Mouse (Mus musculus) kidney, embryonic 14.5 days (tissue): ENCODE measurements at regions not wholly inside any gene's neighbourhood (a gene's known extent, or its start where the extent isn't known, plus 50 kb on each side); places are given as distances from the start of the nearest gene placed in this dataset.

Experiments used
- ATAC-seq: fragments of 200-750 bp; cut with Nextera tagmentation; 2 replicates; pipeline ENCODE4 v1.8.0; 2017; ENCODE audit warnings: moderate number of reproducible peaks, mild to moderate bottlenecking, moderate TSS enrichment, moderate library complexity; ENCODE audit not compliant: low FRiP score, low TSS enrichment
- H3K27ac ChIP-seq: fragments of 300-500 bp; sonication (generic); 2 replicates; pipeline ENCODE4 v1.5.1; 2014; ENCODE audit warnings: low read depth, mild to moderate bottlenecking, low read length, moderate library complexity, mixed read lengths
- H3K27me3 ChIP-seq: fragments of 300-500 bp; sonication (generic); 2 replicates; pipeline ENCODE4 v1.6.1; 2014; ENCODE audit warnings: mild to moderate bottlenecking, low read length; ENCODE audit not compliant: control insufficient read depth, insufficient read depth
- H3K36me3 ChIP-seq: fragments of 300-500 bp; sonication (generic); 2 replicates; pipeline ENCODE4 v1.6.1; 2014; ENCODE audit warnings: low read length, mixed read lengths; ENCODE audit not compliant: control insufficient read depth, insufficient read depth
- H3K4me1 ChIP-seq: fragments of 300-500 bp; sonication (generic); 2 replicates; pipeline ENCODE4 v1.6.1; 2014; ENCODE audit warnings: low read length, mixed read lengths; ENCODE audit not compliant: control insufficient read depth, insufficient read depth
- H3K4me2 ChIP-seq: fragments of 300-500 bp; sonication (generic); replicated peaks from 2 replicates; pipeline ENCODE4 v1.6.1; 2014; ENCODE audit warnings: low read depth, mild to moderate bottlenecking, low read length
- H3K4me3 ChIP-seq: fragments of 300-500 bp; sonication (generic); 2 replicates; pipeline ENCODE4 v1.5.1; 2014; ENCODE audit warnings: mild to moderate bottlenecking, low read length
- H3K9ac ChIP-seq: fragments of 300-500 bp; sonication (generic); 2 replicates; pipeline ENCODE4 v1.6.1; 2014; ENCODE audit warnings: low read depth, mild to moderate bottlenecking, low read length, moderate library complexity
- H3K9me3 ChIP-seq: fragments of 300-500 bp; sonication (generic); 2 replicates; pipeline ENCODE4 v1.6.1; 2016; ENCODE audit warnings: low read length; ENCODE audit not compliant: control insufficient read depth
- WGBS: fragments of 180-500 bp; shearing (Covaris S2); extraction: QIAGEN DNeasy Blood & Tissue Kit; methylation state at CpG from one replicate; pipeline ENCODE4 v1.1.7; 2014; 5-methylcytosine and 5-hydroxymethylcytosine counted together

- Histone ChIP-seq H3K4me1 (no peaks in the 10 kb centered on the region), H3K36me3 (no peaks in the 10 kb centered on the region), H3K27ac (no peak overlapping the region), H3K9me3 (no peaks in the 10 kb centered on the region), H3K4me3 (no peak overlapping the region), H3K27me3 (no peaks in the 10 kb centered on the region), H3K9ac (no peak overlapping the region), H3K4me2 (no peak overlapping the region)
- WGBS = 89% methylated on average over 4 of the region's 4 CpGs
- no peak for ATAC-seq
Measured at GRCm38 (mm10) chr8:95988616-95989380, 100.5 kb upstream of the Got2 start.

- H3K4me3 ChIP-seq = no peak overlapping the region
Measured at GRCm38 (mm10) chr8:95987011-95987440, 98.7 kb upstream of the Got2 start.

GRCm38 (mm10) chr8:95986410-95986809 lies 98.1 kb upstream of the Got2 start:
- 69% methylated on average over 3 of the region's 3 CpGs for WGBS
- Histone ChIP-seq H3K4me2 (no peak overlapping the region), H3K4me3 (no peak overlapping the region), H3K36me3 (no peaks in the 10 kb centered on the region), H3K4me1 (no peaks in the 10 kb centered on the region), H3K27ac (no peak overlapping the region), H3K9me3 (no peaks in the 10 kb centered on the region), H3K27me3 (no peaks in the 10 kb centered on the region), H3K9ac (no peak overlapping the region)
- ATAC-seq = no peak

More at GRCm38 (mm10) chr8:95987011-95987440, 98.7 kb upstream of the Got2 start:
- H3K4me2 ChIP-seq = peak overlapping the region; percentile 29; the same call in 1 of the 2 replicates
- ATAC-seq = no peak
- H3K9ac ChIP-seq = no peak overlapping the region
- no peaks in the 10 kb centered on the region for H3K9me3 ChIP-seq
- no peaks in the 10 kb centered on the region for H3K27me3 ChIP-seq
- WGBS = 17% methylated on average over 10 of the region's 10 CpGs
- H3K4me1 ChIP-seq = no peaks in the 10 kb centered on the region
- no peaks in the 10 kb centered on the region for H3K36me3 ChIP-seq
- H3K27ac ChIP-seq = no peak overlapping the region

DNA sequence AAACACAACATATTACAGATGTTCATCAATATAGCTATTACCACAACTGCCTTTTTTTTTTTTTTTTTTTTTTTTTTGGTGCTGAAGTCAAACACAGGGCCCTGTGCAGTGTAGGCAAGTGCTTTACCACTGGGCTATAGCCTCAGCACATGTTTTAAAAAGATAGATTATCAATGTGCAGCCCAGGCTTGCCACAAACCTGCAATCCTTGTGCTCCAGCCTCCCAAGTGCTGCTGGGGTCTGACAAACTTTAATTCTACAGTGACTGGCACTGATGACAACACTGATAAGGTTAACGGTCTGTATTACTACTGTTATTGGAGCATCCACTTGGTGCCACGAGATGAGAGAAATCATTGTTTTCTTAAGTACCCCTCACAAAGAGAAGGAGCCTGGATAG lies 95.3 kb upstream of the Got2 start:
- Histone ChIP-seq H3K4me3 (no peak overlapping the region), H3K36me3 (no peaks in the 10 kb centered on the region), H3K9ac (no peak overlapping the region), H3K27me3 (no peaks in the 10 kb centered on the region), H3K4me1 (no peaks in the 10 kb centered on the region), H3K4me2 (no peak overlapping the region), H3K27ac (no peak overlapping the region), H3K9me3 (no peaks in the 10 kb centered on the region)
- no peak for ATAC-seq
- WGBS = 52% methylated on average over 2 of the region's 2 CpGs

GRCm38 (mm10) chr8:95980405-95980804 lies 92.1 kb upstream of the Got2 start:
- Histone ChIP-seq H3K27me3 (no peaks in the 10 kb centered on the region), H3K27ac (no peak overlapping the region), H3K36me3 (no peaks in the 10 kb centered on the region), H3K9me3 (no peaks in the 10 kb centered on the region), H3K4me2 (no peak overlapping the region), H3K4me3 (no peak overlapping the region), H3K4me1 (no peaks in the 10 kb centered on the region), H3K9ac (no peak overlapping the region)
- ATAC-seq = no peak
- WGBS = 33% methylated on average over 2 of the region's 2 CpGs

DNA sequence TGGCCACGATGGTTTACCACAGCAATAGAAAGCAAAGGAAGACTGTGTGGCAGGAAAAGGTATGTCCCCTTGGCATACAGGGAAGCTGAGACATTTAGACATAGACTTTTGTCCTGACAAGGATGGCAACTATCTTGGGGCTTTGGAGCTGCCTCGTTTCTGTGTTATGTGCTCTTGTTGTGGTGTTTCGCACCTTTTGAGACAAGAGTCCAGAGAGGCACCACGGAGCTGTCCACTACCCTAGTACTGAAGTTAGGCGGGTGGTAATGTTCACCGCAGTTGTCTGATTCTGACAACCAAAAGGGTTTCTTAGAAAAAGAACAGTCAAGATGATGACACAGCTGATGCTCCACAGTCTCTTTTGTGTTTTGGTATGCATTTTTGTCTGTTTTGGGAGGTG lies 90.9 kb upstream of the Got2 start:
- Histone ChIP-seq H3K36me3 (no peaks in the 10 kb centered on the region), H3K27ac (no peak overlapping the region), H3K27me3 (no peaks in the 10 kb centered on the region), H3K9ac (no peak overlapping the region), H3K4me2 (no peak overlapping the region), H3K4me1 (no peaks in the 10 kb centered on the region), H3K9me3 (no peaks in the 10 kb centered on the region), H3K4me3 (no peak overlapping the region)
- ATAC-seq = no peak
- 46% methylated on average over 6 of the region's 6 CpGs for WGBS

DNA sequence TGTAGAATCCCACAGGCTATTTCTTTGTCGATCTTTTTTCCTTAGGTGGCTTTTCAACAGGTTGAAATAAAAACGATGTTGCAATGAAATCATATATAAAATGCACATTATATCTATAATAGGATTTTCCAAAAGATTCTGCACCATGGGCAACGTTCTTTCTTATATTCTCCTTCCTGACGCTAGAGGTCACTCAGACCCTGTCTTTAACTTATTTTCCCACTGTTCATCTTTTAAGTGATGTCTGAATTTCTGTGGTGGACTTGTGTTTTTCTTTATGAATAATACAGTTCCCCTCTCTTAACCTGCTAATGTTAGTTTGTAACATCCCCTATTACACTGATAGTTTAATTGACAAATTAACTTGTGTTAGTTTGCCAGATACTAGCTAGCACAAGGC lies 86.5 kb upstream of the Got2 start:
- H3K27ac ChIP-seq = no peak overlapping the region
- no peak for ATAC-seq
- no peaks in the 10 kb centered on the region for H3K36me3 ChIP-seq
- no peaks in the 10 kb centered on the region for H3K9me3 ChIP-seq
- H3K9ac ChIP-seq = no peak overlapping the region
- WGBS = 6% methylated on average over 4 of the region's 4 CpGs
- H3K4me2 ChIP-seq = no peak overlapping the region
- H3K4me1 ChIP-seq = no peaks in the 10 kb centered on the region
- H3K4me3 ChIP-seq = no peak overlapping the region
- no peaks in the 10 kb centered on the region for H3K27me3 ChIP-seq

- ATAC-seq = no peak
- no peak overlapping the region for H3K4me2 ChIP-seq
- H3K4me1 ChIP-seq = no peaks in the 10 kb centered on the region
- no peak overlapping the region for H3K9ac ChIP-seq
- WGBS = 25% methylated on average over 5 of the region's 5 CpGs
- no peak overlapping the region for H3K27ac ChIP-seq
- no peaks in the 10 kb centered on the region for H3K36me3 ChIP-seq
- no peak overlapping the region for H3K4me3 ChIP-seq
- H3K27me3 ChIP-seq = no peaks in the 10 kb centered on the region
- H3K9me3 ChIP-seq = no peaks in the 10 kb centered on the region
Measured at GRCm38 (mm10) chr8:95974231-95974630, 85.9 kb upstream of the Got2 start.

DNA sequence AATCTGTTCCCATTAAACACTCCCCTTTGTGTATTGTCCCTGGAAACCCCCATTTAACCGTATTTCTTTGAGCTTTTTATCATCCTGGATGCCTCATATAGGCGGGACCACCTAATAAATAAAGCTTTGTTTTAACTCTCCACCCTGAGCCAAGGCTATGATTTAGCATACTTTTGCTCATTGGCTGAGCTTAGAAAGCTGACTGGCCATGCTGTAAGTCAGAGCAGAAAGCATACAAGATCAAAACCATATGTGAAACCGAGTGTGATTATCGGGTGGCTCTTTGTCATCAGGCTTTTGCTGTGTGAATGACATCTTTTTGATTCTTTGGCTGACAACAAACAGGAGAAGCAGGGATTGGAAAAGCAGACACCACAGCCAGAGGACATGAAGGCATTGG lies 85.2 kb upstream of the Got2 start:
- Histone ChIP-seq H3K4me2 (no peak overlapping the region), H3K4me3 (no peak overlapping the region), H3K4me1 (no peaks in the 10 kb centered on the region), H3K9me3 (no peaks in the 10 kb centered on the region), H3K9ac (no peak overlapping the region), H3K27me3 (no peaks in the 10 kb centered on the region), H3K36me3 (no peaks in the 10 kb centered on the region), H3K27ac (no peak overlapping the region)
- 31% methylated on average over 4 of the region's 4 CpGs for WGBS
- ATAC-seq = no peak; the same call in 1 of the 2 replicates
